Mouse (Mus musculus): Measurements from ENCODE around the gene Il6ra.
"Not testable (repeated sequence)": the region's sequence is repeated elsewhere in the genome, so short reads cannot be mapped to it uniquely, and the experiment has no call there.

Gene Il6ra

GRCm38 (mm10) chr3:89875781-89876180 is 37.2 kb downstream of the Il6ra start:
- no peak for DNase-seq (ENCODE audit: low spot score)

- no peak for DNase-seq (ENCODE audit: low spot score)
Observed at GRCm38 (mm10) chr3:89875021-89875420, 38.0 kb downstream of the Il6ra start.

GRCm38 (mm10) chr3:89874076-89874475 is 38.9 kb downstream of the Il6ra start:
- no peak for DNase-seq (ENCODE audit: low spot score)

- peak; percentile 50 for DNase-seq (ENCODE audit: low spot score)
Observed at GRCm38 (mm10) chr3:89872684-89873083, 40.3 kb downstream of the Il6ra start.

GRCm38 (mm10) chr3:89872209-89872608 is 40.8 kb downstream of the Il6ra start:
- no peak for DNase-seq (ENCODE audit: low spot score)

GRCm38 (mm10) chr3:89871339-89871914 is 41.6 kb downstream of the Il6ra start:
- DNase-seq (ENCODE audit: low spot score): no peak

GRCm38 (mm10) chr3:89870472-89871271 is 42.3 kb downstream of the Il6ra start:
- no peak for DNase-seq (ENCODE audit: low spot score)

- no peak for DNase-seq (ENCODE audit: low spot score)
Observed at GRCm38 (mm10) chr3:89869556-89869955, 43.4 kb downstream of the Il6ra start.

GRCm38 (mm10) chr3:89868956-89869355 is 44.0 kb downstream of the Il6ra start:
- no peak for DNase-seq (ENCODE audit: low spot score)

GRCm38 (mm10) chr3:89868357-89868756 is 44.6 kb downstream of the Il6ra start:
- no peak for DNase-seq (ENCODE audit: low spot score)

- DNase-seq (ENCODE audit: low spot score): no peak
Observed at GRCm38 (mm10) chr3:89867651-89868050, 45.3 kb downstream of the Il6ra start.

GRCm38 (mm10) chr3:89865764-89866163 is 47.2 kb downstream of the Il6ra start:
- no peak for DNase-seq (ENCODE audit: low spot score)

GRCm38 (mm10) chr3:89865020-89865419 is 48.0 kb downstream of the Il6ra start:
- no peak for DNase-seq (ENCODE audit: low spot score)

- peak; percentile 86 for DNase-seq (ENCODE audit: low spot score)
Observed at GRCm38 (mm10) chr3:89863716-89864509, 49.1 kb downstream of the Il6ra start.

- DNase-seq (ENCODE audit: low spot score): not testable (repeated sequence)
Observed at GRCm38 (mm10) chr3:89863276-89863675, 49.7 kb downstream of the Il6ra start.

GRCm38 (mm10) chr3:89862182-89862761 is 50.7 kb downstream of the Il6ra start:
- DNase-seq (ENCODE audit: low spot score): no peak

GRCm38 (mm10) chr3:89861070-89861469 is 51.9 kb downstream of the Il6ra start:
- peak; percentile 86 for DNase-seq (ENCODE audit: low spot score)

GRCm38 (mm10) chr3:89860343-89860742 is 52.7 kb downstream of the Il6ra start:
- no peak for DNase-seq (ENCODE audit: low spot score)

- no peak for DNase-seq (ENCODE audit: low spot score)
Observed at GRCm38 (mm10) chr3:89859936-89860335, 53.1 kb downstream of the Il6ra start.

GRCm38 (mm10) chr3:89858888-89859287 is 54.1 kb downstream of the Il6ra start:
- DNase-seq (ENCODE audit: low spot score): no peak

GRCm38 (mm10) chr3:89858123-89858522 is 54.9 kb downstream of the Il6ra start:
- DNase-seq (ENCODE audit: low spot score): peak; percentile 86

GRCm38 (mm10) chr3:89857353-89857752 is 55.6 kb downstream of the Il6ra start:
- no peak for DNase-seq (ENCODE audit: low spot score)
